Mouse (Mus musculus) heart, postnatal 10 days (tissue): ENCODE results near the gene Npas3. TPM values are rescaled to one million over a fixed set of nuclear protein-coding genes. Genes with fewer than 3 reads are reported as not detected.

Source experiments
- DNase-seq, 2 experiments: peaks; one replicate each; pipeline ENCODE4 v3.0.0; 2021
- intact Hi-C: fragments of 180-260 bp; cut with DNase I; formaldehyde crosslinking; loops from one replicate; pipeline ENCODE4 v1.15.1; 2025
- total RNA-seq, 2 experiments: library from RNA; stranded (reverse); gene quantifications; 2 replicates each; pipeline ENCODE4 v1.2.3; 2021

The Npas3 gene
- total RNA-seq, 2 experiments from 2014 or later, result 1.9 to 2.0 TPM

DNA sequence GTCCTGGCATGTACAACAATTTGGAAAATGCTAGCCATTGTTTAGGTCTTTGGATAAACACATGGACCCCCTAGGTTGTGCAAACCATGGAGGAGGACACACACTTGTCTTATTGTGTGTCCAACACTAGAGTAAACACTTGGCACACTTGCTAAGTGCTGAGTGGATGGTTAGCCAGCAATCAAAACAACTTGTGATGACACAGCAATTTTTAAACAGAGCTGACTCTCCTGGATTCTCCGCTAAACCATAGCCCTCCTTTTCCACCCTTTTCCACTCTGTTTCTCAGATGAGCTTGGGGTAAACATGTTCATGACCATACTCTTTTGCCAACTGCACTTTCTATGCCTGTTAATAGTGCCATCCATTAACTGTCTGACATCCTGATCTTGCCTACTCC, 309.8 kb downstream of the Npas3 start:
- intact Hi-C loops, result no loop called here

DNA sequence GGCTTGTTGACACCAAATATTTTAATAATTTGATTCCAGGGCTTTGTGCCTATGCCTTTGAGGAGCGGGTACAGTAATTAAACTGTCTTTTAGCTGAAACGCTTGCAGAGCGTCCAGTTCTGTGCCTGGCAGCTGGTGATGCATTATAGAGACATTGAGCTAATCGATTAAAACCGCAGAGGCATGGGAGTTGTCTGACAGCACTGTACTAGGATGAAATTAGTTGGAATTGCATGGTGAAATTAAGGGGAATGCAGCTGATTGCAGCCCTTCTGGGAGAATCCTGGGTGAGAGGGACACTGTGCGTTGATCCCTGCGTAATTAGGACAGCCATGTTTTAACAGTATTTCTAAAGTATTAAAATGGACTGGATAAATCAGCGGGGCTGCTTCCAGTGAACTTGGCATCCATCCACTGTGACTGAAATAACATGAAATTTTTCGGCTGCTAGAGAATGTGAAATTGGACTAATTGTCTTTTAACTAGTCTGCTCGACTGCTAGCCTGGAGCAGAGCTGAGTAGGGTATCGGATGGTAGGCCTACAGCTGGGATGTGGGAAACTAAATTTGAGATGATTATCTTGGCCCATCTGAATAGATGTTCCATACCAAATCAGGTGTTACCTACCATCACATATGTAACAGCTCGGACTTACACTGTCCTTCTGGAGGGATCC, 318.4 kb downstream of the Npas3 start:
- intact Hi-C loops, result no loop called here
- peak in 1 of 2 experiments; percentile 2 for DNase-seq

More for the DNA sequence above, 309.8 kb downstream of the Npas3 start:
- no peak for DNase-seq

DNA sequence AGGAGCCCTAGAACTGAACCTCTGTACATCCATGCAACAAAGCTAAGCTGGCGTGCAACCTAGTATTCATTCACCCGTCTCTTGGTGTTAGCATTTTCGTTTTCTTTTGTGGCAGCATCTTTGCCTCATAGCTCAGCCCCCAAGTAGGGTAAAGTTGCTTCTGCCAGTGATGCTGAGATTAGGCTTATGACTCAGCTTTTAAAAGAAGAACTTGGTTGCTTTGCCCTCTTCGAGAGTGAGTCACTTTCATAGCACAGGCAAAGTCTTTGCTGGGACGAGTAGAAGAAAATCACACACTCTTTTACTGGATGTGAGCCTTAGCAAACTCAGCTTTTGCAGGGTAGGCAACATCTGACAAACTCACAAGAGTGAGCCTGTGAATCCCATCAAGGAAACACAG, 332.7 kb downstream of the Npas3 start:
- DNase-seq, result no peak
- intact Hi-C loops, result no loop called here

DNA sequence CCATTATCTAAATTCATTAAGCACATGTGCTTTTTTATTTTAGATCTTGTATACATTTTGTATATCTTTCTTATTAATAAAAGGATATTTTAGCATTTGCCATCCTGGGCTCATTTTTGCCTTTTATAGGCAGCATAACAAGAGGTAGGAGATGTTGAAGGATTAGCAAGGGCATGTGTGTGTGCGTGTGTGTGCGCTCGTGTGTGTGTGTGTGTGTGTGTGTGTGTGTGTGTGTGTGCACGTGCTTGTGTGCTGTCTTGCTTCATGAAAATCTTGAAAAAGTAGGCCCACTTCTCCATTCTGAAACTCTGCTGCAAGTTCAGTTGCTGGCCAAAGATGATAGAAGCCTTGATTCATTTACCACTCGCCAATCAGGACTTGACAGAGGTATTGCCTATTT, 338.8 kb downstream of the Npas3 start:
- intact Hi-C loops, result no loop called here
- DNase-seq, result no peak

DNA sequence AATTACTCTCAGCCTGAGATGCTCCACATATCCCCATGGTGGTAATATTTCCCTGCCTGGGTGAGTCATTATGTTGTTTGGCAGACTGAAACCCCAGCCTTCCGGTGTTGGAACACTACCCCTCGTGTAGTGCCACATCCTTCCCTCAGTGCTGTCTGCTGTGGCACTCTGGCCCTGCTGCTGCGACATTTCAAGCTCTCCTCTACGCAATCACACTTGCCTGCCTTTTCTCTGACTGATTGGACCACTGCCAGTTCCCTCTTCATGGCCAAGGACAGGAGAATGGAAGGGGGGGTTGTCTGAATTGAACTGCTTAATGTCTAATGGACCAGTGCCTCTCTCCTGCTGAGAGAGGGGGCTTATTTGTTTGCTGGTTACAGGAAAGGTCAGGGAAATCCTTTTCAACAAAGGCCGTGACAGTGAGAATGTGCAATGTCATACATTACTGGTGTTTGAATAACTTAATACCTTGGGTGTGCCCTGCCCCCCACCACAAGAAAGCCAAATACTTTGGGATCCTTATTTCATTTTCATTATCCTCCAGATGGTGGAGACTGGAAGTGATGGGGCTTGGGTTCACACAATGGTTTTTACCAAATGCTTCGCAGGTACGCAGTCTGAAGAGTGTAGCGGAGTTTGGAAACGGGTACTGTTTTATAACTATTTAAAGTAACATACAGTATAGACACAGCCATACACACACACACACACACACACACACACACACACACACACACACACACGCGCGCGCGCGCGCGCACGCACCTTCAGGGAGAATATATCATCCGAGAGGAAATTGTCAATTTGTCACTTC, 339.4 kb downstream of the Npas3 start:
- intact Hi-C loops, result no loop called here
- peak; percentile 47 to 49 for DNase-seq

DNA sequence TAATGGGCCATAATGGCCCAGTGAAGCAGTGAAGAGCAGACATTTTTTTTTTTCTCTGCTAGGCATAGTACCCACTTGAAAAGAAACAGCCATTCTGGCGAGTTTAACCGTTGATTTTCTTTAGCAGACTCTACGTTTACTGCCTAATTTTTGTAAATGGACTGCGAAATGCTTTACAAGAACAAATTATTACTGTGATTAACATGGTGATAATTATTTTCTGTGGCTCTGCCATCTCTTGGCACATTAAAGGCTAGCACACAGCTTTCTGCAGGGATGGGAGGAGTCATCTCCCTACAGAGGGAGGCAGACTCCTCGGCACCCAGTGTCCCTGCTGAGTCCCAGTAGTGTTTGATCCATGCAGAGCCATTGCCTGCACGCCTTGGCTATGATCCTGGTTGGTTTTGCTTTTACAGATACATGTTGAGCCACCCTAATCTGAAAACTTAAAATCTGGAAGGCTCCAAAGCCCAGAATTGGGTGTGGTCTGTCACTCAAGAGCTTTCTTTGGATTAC, 341.0 kb downstream of the Npas3 start:
- intact Hi-C loops, result no loop called here
- no peak for DNase-seq

DNA sequence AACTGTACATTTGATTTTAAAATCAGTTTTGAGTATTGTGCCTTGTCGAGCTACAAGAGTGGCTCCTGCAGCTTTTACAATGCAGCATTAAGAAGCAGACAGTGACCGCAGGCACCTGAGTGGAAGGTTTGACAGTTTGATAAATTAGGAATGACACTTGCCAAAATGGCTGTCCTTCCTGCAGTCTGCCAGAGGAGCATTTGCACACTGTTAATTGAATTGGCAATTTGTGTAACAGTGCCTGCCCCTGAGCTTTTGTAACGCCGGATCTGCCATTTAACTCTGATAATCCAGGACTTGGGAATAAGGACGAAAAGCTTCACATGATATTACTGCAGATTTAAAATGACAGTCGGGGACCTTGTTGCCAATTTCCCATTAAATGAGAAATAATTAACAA, 357.2 kb downstream of the Npas3 start:
- no peak for DNase-seq
- intact Hi-C loops, result no loop called here

DNA sequence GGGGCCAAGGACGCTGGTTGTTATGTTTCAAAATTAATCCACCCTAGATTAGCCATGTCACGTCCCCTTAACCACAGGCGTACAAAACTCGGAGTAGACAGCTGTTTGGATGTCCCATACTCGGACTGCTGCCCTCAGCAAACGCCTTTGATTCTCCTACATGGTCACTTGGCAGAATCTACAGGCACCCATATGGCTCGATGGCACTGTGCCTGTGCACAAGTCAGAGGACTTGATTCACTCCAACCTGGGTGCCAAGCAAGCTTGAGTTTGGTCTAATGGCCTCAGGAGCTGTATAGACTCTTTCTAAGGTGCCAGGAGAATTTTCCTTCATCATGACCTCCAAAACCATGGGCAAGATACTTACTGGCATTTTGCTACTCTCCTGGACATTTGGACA, 363.6 kb downstream of the Npas3 start:
- intact Hi-C loops, result no loop called here
- no peak for DNase-seq

DNA sequence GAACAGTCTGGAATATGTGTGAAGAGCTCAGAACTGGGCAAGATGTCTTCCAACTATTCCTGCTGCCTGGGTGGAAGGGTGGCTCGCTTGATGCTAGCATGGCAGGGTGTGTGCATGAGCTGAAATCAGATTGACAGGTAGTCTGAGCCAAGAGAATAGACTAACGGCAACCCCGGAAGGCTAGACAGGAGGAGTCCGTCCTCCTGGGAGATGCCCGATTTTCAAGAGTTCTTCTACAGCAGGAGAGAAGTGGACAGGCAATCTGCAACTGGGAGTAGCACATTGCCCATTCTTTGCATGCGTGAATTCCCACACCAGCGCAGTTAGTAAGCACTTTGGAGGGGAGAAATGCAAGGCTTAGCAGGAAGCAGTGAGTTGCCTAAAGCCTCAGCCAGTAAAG, 372.8 kb downstream of the Npas3 start:
- DNase-seq, result no peak
- intact Hi-C loops, result no loop called here

DNA sequence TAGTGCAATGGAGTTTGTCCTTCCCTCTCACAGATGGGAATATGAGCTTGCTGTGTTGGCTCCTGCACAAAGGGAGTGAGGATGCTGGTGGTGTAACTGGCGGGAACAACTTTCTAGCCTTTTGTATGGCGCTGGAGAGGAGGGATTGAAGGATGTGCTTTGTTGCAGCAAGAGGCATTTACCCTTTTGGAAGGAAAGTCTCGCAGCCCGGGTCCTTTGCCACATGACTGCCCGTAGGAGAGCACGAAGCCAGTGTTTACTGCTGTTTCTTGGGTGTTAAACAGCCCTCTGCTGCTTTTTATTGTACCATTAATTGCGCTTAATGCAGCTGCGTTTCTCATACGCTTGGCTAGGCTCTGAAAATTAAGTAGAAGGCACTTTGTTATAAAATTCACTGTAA, 375.3 kb downstream of the Npas3 start:
- no peak for DNase-seq
- intact Hi-C loops, result no loop called here

DNA sequence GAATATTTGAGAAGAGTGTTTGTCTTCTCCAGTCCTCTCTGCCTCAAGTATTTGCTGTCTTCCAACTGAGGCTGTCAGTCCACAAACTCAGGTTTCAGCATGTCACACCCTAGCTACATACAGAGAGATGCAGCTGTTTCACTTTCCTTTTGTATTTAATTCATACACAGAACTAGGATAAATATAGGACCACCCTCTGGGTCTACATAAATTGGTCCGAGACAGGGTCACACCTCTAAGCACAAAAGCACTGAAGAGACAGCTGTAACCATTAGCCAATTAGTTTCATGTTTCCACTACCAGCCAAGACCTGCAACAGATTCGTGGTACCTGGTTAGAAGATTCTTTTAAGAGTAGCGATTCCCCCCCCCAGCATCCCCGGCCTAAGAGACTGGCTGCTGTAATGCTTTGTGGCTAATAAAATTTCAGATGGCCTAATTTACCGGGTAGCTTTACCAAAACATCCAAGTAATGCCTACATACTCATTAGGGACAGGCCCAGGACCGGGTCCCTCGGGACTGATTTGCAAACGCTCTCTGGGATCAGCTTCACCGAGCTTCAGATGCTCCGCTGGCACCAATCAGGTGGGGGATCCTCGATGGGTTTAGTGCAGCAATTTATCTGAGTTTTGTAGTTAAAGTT, 376.0 kb downstream of the Npas3 start:
- DNase-seq, result no peak
- intact Hi-C loops, result no loop called here

DNA sequence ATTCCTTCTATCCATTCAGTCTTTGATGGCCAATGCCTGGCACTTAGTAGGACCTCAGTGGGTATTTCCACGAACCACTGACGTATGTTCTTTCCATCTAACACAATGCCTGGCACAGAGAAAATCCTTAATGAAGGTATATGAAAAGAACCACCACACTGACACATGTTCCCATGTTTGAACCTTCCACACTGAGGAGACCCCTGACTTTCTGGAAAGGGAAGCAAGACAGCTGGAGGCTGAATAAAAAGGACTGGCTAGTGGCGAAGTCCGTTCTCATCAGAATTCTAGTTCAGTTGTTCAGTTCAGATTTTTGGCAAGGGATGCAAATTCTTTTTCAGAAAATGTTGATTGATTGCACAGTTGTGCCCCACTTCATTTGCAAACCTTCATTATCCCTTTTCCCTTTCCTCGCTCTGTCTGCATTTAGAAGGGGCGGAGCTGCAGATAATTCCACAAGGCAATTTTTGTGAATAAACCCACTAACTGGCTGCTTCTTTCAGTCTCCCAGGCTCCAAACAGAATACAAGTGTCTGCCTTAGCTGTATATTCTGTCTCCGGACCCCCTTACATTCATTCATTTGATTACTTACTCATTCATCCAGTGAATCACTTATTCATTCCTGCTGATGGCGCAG, 381.1 kb downstream of the Npas3 start:
- DNase-seq, result no peak
- intact Hi-C loops, result no loop called here

DNA sequence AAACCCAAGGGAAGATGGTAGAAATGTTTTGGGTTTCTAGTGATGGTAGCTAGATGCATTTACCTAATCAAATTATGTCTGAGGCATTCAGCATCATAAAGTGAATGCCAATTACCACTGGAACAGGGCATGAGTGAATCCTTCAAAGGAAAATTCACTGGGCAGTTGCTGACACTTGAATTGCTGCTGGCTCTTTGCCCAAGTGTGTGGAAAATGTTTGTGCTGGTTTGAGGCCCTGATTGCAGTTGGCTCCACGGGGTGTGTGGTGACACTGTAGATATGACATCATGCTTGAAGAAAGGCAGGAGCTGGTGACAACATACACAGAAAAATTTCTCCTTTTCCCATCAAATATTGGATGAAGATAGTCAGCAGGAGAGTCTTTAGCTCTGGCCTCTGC, 382.1 kb downstream of the Npas3 start:
- intact Hi-C loops, result no loop called here
- DNase-seq, result peak; percentile 28 to 38

DNA sequence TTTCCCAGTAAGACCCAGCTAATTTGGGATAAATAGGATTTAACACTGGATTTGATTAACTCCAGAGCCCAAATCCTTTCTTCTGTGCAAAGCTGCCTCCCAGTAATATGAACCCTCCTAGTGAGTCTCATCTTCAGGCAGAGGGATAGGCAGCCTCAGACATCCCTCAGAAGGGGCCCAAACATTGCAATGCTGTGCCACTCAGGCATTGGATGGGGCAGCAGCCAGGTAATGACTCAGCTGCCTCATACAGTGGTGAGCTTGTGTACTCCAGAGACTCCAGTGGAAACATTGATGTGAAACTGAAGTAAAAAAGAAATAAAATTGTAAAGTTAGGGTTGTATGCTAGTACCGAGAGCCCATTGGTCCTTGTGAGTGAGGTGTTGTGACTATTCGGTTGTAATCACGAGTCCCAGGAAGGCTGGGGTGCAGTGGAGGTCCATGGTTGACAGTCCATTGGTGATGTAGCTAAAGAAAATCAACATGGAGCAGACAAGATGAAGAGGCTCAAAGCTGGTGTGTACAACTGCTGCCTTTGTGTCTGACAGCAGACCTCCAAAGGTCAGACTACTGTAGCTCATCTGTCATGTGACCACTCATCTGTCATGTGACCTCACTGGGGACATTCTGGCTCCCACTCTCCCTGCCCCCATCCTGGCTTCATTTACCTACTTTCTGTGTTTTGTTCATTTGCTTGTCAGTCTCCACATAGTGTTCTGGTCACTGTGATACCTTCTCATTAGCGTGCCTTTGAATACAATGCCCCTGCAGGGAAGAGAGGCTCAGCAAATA, 383.0 kb downstream of the Npas3 start:
- intact Hi-C loops, result no loop called here
- DNase-seq, result no peak

DNA sequence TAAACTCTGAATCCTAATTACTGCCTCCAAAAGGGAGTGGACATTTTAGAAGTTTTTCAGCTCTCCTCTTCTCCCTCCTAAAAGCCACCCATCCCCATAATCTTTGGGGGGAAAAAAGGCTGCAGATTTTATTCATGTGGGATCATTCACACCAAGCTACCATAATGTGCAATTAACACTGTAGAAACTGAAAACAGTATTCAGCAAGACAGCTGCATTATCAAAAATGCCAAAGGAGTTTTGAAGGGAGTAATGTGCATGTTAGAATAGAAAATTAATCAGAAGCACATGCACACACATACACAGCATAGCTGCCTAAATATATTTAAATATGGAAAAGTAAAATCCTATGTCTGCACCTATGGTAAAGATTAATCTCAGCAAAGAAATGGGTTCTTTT, 390.1 kb downstream of the Npas3 start:
- intact Hi-C loops, result no loop called here
- no peak for DNase-seq

DNA sequence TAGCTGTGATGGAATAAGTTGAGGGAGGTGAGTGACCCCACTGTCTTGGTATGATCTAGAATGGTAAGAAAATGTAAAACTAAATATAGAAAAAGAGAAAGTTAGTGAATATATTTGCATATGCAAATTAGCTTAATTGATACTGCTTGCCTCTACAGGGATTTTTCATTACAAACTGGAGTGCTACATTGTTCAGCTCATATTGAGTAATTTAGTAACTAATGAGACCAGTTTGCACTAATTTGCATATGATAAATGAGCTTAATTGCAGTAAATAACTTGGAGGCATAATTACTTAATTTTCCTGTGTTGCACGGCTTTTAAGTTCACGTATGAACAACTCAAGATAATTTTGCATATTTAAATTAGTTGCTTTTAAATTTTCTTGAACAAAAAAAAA, 398.8 kb downstream of the Npas3 start:
- intact Hi-C loops, result no loop called here
- DNase-seq, result no peak

DNA sequence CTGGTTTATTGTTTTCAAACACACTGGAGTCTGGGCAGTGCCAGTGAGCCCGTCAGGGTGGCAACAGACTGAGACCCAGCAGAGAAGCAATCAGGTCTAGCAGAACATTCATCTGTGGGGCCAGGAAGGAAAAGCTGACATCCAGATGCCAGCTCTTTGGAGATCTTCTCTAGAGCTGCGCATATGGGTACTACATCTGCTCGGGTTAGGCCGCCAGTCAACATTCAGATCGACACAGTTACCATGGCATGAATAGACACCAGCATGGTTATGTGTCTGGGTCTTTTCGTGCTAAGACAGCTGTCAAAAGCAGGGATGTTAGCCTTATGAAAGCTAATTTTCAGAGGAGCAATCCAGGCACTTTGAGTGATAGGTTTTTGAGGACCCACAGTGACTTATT, 407.8 kb downstream of the Npas3 start:
- intact Hi-C loops, result no loop called here
- DNase-seq, result no peak

DNA sequence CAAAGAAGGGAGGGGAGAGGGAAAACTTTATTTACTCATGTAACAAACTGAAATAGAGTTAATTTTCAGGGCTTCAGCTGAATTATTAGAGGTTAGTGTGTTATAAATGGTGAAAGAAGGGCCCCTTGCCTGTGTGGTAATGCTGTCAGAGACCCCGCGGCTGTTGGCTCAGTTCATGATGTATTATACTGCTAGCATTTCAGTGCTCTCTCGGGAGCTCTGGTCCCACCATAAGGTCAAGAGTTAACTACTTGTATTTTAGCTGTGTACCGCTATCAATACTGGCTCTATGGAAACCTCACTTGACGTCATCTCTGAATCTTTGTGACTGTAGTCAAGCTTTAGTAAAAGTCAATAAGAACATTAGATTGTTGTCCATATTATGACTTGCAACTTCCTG, 415.6 kb downstream of the Npas3 start:
- no peak for DNase-seq
- intact Hi-C loops, result no loop called here

DNA sequence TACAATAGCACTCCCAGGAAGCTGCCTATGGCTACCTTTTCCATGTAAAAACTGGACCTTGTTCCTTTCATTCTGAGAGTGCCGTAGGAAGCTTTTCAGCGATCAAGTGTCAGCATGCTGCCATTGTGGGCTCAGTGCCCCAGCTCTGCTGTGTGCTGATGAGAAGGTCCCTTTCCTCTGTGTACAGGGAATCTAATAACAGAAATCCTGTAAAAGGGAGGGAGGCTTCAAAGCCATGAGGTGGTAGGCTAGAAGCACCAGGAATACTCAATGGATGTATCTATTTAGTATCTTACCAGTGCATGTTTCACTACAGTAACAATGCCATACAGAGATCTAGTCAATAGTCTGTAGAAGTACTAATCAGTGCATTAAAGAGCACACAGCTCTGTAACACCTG, 423.4 kb downstream of the Npas3 start:
- no peak for DNase-seq
- intact Hi-C loops, result no loop called here

DNA sequence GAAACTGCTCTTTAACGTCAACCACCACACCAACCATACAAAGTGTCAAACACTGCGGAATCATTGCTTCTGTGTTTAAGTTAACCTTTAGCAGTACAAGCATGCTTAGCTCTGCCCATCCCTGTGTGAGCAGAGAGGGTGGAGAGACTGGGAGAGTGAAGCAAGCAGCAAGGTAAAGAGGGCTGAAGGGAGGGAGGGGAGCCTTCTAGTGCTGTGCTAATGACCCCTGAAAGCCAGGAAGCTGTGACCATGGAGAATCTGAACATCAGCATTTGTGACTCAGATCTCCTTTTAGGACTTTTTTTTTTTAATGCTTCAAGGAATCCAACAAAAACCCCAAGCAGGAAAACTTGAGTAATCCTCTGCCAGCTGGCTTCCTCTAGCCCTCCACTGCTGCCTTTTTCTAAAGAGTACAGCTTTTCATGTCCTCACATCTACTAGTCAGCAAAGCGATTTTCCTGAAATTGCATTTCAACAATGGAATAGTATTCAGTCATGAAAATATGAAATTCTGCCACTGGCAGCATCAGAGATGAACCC, 428.7 kb downstream of the Npas3 start:
- intact Hi-C loops, result no loop called here
- DNase-seq, result no peak
